Mouse (Mus musculus) heart, embryonic 15.5 days (tissue): ENCODE measurements around the gene Abhd17a. TPM values are rescaled to one million over a fixed set of nuclear protein-coding genes. Genes with fewer than 3 reads are reported as not detected.

ENCODE experiments used
- ATAC-seq: fragments of 200-750 bp; cut with Nextera tagmentation; replicated peaks from 2 replicates; pipeline ENCODE4 v1.8.0; 2017; ENCODE audit warnings: low read depth, moderate TSS enrichment; ENCODE audit not compliant: insufficient number of reproducible peaks, insufficient read depth, low FRiP score
- H3K27ac ChIP-seq: fragments of 300-500 bp; sonication (generic); 2 replicates; pipeline ENCODE4 v1.5.1; 2015; ENCODE audit warnings: mild to moderate bottlenecking, inconsistent platforms
- H3K27me3 ChIP-seq: fragments of 300-500 bp; sonication (generic); 2 replicates; pipeline ENCODE4 v1.6.1; 2015; ENCODE audit warnings: inconsistent platforms
- H3K36me3 ChIP-seq: fragments of 300-500 bp; sonication (generic); 2 replicates; pipeline ENCODE4 v1.6.1; 2015; ENCODE audit warnings: mild to moderate bottlenecking, inconsistent platforms
- H3K4me1 ChIP-seq: fragments of 300-500 bp; sonication (generic); replicated peaks from 2 replicates; pipeline ENCODE4 v1.6.1; 2015; ENCODE audit warnings: inconsistent platforms
- H3K4me2 ChIP-seq: fragments of 300-500 bp; sonication (generic); 2 replicates; pipeline ENCODE4 v1.6.1; 2015; ENCODE audit warnings: inconsistent platforms, mild to moderate bottlenecking, moderate library complexity
- H3K4me3 ChIP-seq: fragments of 300-500 bp; sonication (generic); 2 replicates; pipeline ENCODE4 v1.5.1; 2015; ENCODE audit warnings: mild to moderate bottlenecking, inconsistent platforms
- H3K9ac ChIP-seq: fragments of 300-500 bp; sonication (generic); 2 replicates; pipeline ENCODE4 v1.6.1; 2015; ENCODE audit warnings: mild to moderate bottlenecking, inconsistent platforms
- H3K9me3 ChIP-seq: fragments of 300-500 bp; sonication (generic); replicated peaks from 2 replicates; pipeline ENCODE4 v1.6.1; 2016; ENCODE audit warnings: inconsistent platforms
- WGBS: fragments of 180-500 bp; shearing (Covaris S2); methylation state at CpG from one replicate; pipeline ENCODE4 v1.1.7; 2015; ENCODE audit warnings: mixed read lengths; 5-methylcytosine and 5-hydroxymethylcytosine counted together
- polyA plus RNA-seq: library from polyadenylated mRNA; unstranded; fragments of >200 nt; fragmentation: Nextera tagmentation; extraction: Ambion mirVana; gene quantifications from 2 replicates; pipeline ENCODE4 v1.2.1, GENCODE M21; 2015

Gene Abhd17a
- polyA plus RNA-seq, 1 experiment from 2014 or later, result 84.2 TPM

DNA sequence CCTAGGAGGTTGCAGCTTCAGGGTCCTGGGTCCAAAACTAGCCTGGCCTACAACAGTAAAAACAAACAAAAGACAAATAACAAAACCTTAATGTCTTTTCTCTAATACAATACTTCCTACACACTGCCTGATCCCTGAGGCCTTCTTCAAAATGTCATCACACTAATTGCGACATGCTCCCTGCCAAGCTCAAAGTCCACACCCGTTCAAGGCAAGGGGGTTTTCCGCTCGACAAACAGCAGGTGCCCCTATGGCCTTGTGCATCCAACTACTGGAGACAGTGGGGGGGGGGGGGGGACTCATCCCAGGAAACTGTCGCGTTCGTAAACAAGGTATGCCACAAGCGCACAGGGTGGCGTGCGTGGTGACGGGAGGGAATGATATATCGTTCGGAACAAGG, 29.5 kb downstream of the Abhd17a start:
- H3K4me1 ChIP-seq, result peaks cover 46% of the 10 kb centered on the region
- H3K4me2 ChIP-seq, result peak overlapping the region; percentile 91
- WGBS, result under 1% methylated on average over 13 of the region's 13 CpGs
- H3K27ac ChIP-seq, result 0 out of 2 replicates have a peak overlapping the region, but pooled peaks have one; percentile 90
- no peaks in the 10 kb centered on the region for H3K9me3 ChIP-seq
- no peak for ATAC-seq
- no peaks in the 10 kb centered on the region for H3K36me3 ChIP-seq
- peak overlapping the region; percentile 84 for H3K4me3 ChIP-seq
- no peaks in the 10 kb centered on the region for H3K27me3 ChIP-seq
- peak overlapping the region; percentile 99 for H3K9ac ChIP-seq

DNA sequence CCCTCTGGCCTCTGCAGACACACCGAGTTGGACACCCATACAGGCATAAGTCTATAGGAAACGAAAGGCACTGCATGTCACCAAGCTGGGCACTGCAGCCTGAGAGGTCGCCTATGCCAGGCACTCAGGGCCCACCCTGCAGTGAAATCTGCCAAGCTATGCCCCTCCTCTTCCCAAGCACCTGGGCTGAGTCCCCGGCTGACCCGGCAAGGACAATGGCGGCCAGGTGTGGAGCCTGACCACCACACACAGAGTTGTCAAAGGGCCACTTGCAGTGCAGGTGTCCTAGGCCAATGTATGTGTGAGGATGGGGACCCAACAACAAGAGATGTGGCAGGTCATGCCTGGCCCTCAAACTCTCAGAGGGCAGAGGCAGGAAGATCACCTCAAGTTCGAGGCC, 30.7 kb downstream of the Abhd17a start:
- Histone ChIP-seq H3K9me3 (no peaks in the 10 kb centered on the region), H3K27me3 (no peaks in the 10 kb centered on the region), H3K36me3 (no peaks in the 10 kb centered on the region), H3K9ac (no peak overlapping the region), H3K4me2 (no peak overlapping the region), H3K4me3 (no peak overlapping the region), H3K4me1 (peaks cover 50% of the 10 kb centered on the region), H3K27ac (no peak overlapping the region)
- 88% methylated on average over 7 of the region's 7 CpGs for WGBS
- no peak for ATAC-seq

DNA sequence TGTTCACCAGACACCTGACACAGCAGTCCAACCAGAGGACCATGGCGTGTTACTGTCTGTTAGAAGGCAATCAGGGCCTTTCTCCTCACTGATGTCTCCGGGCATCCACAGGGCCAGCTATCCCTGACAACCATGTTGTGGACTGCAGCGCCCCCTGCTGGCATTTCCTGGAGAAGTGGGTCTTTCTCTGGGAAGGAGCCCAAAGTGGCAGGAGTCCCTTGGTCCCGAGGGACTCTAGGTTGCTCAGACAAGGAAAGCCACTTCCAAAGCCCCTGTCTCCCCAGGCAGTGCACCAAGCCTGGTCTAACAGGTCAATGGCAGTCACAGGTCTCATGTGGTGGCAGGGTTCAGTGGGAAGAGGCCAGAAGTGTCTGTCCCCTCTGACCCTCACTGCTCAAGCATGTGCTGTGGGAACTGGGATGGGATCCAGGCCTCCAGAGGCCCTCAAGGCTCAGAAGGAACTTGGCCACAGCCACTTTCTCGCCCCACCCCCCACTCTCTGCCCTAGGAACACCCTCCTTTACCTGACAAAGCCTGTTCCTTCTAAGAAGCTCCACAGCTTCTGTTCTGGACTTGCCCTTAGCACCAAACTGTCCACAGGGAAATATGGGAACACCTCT, 32.7 kb downstream of the Abhd17a start:
- Histone ChIP-seq H3K4me1 (peaks cover 63% of the 10 kb centered on the region), H3K27ac (0 out of 2 replicates have a peak overlapping the region, but pooled peaks have one; percentile 31), H3K4me3 (no peak overlapping the region), H3K9ac (peak overlapping the region; percentile 11; the same call in 1 of the 2 replicates), H3K9me3 (no peaks in the 10 kb centered on the region), H3K4me2 (no peak overlapping the region), H3K36me3 (no peaks in the 10 kb centered on the region), H3K27me3 (no peaks in the 10 kb centered on the region)
- ATAC-seq, result no peak
- WGBS, result 34% methylated on average over 5 of the region's 5 CpGs

DNA sequence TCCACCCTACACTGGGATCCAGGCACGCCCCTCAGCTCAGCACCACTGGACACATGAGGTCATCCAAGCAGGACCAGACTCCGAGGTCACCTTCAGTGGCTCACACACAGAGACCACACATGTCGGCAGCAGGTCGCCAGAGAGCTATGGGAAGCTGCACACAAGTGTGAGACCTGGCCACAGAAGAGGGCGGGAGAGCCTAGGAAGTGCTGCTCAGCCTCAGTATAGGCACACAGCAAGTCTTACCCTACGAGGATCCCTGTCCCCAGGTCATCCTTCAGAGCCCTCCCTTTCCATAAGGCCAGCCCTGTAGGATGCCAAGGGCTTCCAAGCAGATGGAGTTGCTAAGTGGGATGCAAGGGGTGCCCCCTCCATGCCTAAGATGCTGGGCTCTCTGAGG, 36.1 kb downstream of the Abhd17a start:
- Histone ChIP-seq H3K36me3 (peaks cover 11% of the 10 kb centered on the region), H3K9ac (0 out of 2 replicates have a peak overlapping the region, but pooled peaks have one; percentile 17), H3K27me3 (no peaks in the 10 kb centered on the region), H3K4me3 (no peak overlapping the region), H3K4me1 (peaks cover 39% of the 10 kb centered on the region), H3K27ac (no peak overlapping the region), H3K9me3 (no peaks in the 10 kb centered on the region), H3K4me2 (no peak overlapping the region)
- ATAC-seq, result no peak
- 60% methylated on average over 6 of the region's 6 CpGs for WGBS

DNA sequence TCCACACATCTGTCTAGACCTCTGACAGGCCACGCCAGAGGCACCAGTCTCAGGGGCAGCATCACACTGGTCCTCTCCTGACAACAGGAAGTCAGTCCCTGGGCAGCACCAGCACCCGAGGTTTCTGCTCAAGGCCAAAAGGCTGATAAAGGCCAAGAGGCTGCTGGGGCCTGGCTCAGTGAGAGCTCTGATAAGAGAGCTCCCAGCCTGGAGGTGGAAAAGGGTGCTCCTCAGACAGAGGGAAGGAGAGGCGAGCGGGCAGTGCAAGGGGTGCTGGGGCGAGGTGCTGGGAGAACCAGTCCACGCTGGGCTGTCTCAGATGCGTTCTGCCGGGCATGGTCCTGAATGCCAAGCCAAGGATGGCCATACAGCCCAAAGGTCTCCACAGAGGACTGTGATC, 36.6 kb downstream of the Abhd17a start:
- Histone ChIP-seq H3K27ac (no peak overlapping the region; the same call in 1 of the 2 replicates), H3K9me3 (no peaks in the 10 kb centered on the region), H3K36me3 (peaks cover 13% of the 10 kb centered on the region), H3K27me3 (no peaks in the 10 kb centered on the region), H3K4me1 (peaks cover 39% of the 10 kb centered on the region), H3K9ac (no peak overlapping the region), H3K4me2 (no peak overlapping the region), H3K4me3 (no peak overlapping the region)
- ATAC-seq, result no peak
- 49% methylated on average over 8 of the region's 8 CpGs for WGBS

DNA sequence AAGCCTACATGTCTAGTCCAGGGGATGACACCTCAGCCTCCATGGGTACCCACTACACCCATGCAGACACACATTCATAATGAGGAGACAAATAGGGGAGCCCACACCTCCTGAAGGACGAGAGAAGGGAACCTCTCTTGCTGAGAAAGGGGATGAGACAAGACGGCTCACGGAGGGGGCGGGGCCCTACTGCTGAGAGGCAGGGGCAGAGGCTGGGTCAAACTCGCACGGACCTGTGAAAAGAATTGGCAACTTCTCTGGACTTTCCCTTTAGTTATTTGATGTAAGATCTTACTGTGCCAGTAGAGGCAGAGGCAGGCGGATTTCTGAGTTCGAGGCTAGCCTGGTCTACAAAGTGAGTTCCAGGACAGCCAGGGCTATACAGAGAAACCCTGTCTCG, 37.8 kb downstream of the Abhd17a start:
- H3K4me2 ChIP-seq, result no peak overlapping the region
- H3K9ac ChIP-seq, result no peak overlapping the region
- 65% methylated on average over 9 of the region's 9 CpGs for WGBS
- no peak for ATAC-seq
- H3K4me3 ChIP-seq, result no peak overlapping the region
- no peaks in the 10 kb centered on the region for H3K9me3 ChIP-seq
- H3K4me1 ChIP-seq, result peaks cover 30% of the 10 kb centered on the region
- peaks cover 24% of the 10 kb centered on the region for H3K36me3 ChIP-seq
- no peaks in the 10 kb centered on the region for H3K27me3 ChIP-seq
- H3K27ac ChIP-seq, result no peak overlapping the region

DNA sequence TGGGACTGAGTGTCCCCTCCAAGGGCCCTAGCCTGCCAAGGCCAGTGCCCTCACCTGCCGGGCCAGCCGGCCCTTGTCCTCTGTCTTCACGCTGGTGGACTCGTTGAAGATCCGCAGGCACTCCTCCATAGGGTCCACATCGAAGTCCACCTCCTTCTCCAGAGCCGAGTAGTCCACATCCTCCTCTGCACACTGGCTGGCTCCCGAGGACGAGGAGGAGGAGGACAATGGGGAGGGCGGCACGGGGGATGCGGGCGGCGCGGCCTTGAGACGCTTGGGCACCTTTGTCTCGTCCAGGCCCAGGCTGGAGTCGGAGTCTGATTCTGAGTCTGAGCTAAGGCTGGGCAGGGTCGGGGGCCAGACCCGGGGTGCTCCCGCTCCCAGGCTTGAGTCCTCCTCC, 40.9 kb downstream of the Abhd17a start:
- peaks cover 52% of the 10 kb centered on the region for H3K36me3 ChIP-seq
- no peak overlapping the region for H3K4me3 ChIP-seq

DNA sequence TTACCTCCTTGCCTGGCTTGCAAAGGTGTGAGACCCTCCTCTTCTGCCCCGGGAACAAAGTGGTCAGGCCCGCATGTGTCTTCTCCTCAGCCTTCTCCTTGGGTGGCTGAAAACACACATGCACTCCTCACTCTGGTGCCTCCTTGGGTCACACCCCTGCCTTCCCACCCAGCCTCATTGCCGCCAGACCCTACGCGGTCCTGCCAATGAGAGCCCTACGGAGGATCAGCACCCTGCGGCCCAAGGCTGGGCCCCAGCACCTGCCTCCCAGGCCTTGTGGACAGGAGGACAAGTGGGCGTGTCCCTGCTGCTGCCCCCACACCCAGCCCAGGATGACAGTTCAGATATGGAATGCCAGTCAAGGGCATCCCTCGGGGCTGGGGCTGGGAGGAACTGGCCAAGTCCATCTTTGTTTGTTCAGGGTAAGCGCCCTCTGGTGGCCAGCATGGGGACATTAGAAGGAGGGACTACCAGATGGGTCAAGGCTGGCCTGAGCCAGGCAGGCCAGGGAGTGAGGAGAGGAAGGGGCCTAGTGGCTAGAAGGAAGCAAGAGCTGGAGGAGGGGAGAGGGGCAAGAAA, 41.6 kb downstream of the Abhd17a start:
- Histone ChIP-seq H3K27ac (no peak overlapping the region), H3K4me2 (no peak overlapping the region), H3K27me3 (no peaks in the 10 kb centered on the region), H3K36me3 (peaks cover 59% of the 10 kb centered on the region), H3K9ac (no peak overlapping the region), H3K9me3 (no peaks in the 10 kb centered on the region), H3K4me1 (peaks cover 11% of the 10 kb centered on the region), H3K4me3 (no peak overlapping the region)
- 0 out of 2 replicates have a peak, but pooled peaks have one; percentile 24 for ATAC-seq
- WGBS, result 73% methylated on average over 10 of the region's 10 CpGs

More for the DNA sequence above, 40.9 kb downstream of the Abhd17a start:
- 84% methylated on average over 21 of the region's 21 CpGs for WGBS
- Histone ChIP-seq H3K9me3 (no peaks in the 10 kb centered on the region), H3K4me1 (peaks cover 19% of the 10 kb centered on the region), H3K27me3 (no peaks in the 10 kb centered on the region), H3K27ac (no peak overlapping the region), H3K4me2 (no peak overlapping the region), H3K9ac (no peak overlapping the region)
- ATAC-seq, result no peak

DNA sequence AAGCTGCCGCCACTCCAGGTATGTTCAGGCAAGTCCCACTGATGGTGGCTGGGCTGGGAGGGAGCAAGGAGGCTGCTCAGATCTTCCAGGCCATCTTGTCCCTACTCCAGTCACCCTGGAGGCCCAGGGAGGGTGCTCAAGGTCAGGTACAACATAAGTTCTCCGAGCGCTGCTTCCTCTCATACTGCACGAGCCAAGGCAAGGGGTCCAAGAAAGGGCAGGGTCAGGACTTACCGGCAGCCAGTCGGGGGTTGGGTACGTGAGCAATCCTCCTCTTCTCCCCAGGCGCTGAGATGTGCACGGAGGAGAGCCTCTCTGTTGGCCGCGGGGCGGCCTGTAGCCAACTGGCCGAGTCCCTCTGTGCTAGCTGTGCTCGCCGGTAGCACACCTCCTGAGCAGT, 42.6 kb downstream of the Abhd17a start:
- no peak overlapping the region for H3K4me2 ChIP-seq
- peaks cover 69% of the 10 kb centered on the region for H3K36me3 ChIP-seq
- 86% methylated on average over 15 of the region's 15 CpGs for WGBS
- no peak overlapping the region for H3K4me3 ChIP-seq
- H3K4me1 ChIP-seq, result peaks cover 6% of the 10 kb centered on the region
- no peak overlapping the region for H3K27ac ChIP-seq
- H3K9me3 ChIP-seq, result no peaks in the 10 kb centered on the region
- no peaks in the 10 kb centered on the region for H3K27me3 ChIP-seq
- no peak for ATAC-seq
- H3K9ac ChIP-seq, result no peak overlapping the region

DNA sequence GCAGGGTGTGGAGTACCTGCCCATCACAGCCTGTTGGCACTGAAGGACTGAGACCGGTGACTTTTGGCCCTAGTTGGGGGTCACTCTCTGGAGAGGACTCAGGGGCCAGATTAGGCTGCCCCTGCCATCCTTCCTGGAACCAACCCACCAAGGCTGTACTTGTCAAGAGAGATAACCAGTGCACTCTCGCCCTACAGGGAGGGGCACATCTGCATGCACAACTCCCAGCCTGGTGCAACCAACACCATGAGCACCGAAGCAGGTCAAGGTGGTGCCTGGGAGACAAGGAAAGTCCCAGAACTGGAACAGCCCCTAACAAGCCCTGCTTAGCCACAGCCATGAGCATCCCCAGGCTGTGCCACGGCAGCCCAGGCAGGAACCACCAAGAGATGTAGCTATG, 43.2 kb downstream of the Abhd17a start:
- WGBS, result 87% methylated on average over 4 of the region's 4 CpGs
- peaks cover 6% of the 10 kb centered on the region for H3K4me1 ChIP-seq
- no peak overlapping the region for H3K4me3 ChIP-seq
- H3K27ac ChIP-seq, result no peak overlapping the region
- no peak overlapping the region for H3K9ac ChIP-seq
- no peak overlapping the region for H3K4me2 ChIP-seq
- H3K9me3 ChIP-seq, result no peaks in the 10 kb centered on the region
- peaks cover 75% of the 10 kb centered on the region for H3K36me3 ChIP-seq
- no peak for ATAC-seq
- H3K27me3 ChIP-seq, result no peaks in the 10 kb centered on the region

DNA sequence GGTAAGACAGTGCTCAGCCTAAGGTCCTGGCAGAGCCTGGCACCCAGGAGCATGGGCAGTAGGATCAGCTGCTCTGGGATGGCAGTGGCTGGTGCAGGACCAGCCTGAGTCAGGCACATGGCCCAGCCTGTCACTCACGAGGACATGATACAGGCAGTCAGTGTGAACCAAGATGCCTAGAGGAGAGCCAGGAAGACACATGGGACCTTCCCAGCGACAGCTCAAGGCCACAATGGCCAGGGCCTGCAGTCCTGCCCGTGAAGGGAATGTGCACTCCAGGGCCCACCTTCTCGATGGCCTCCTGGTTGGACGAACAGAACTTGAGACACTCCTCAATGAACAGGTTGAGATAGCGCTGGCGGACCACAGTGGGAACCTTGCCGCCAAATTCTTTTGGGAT, 44.6 kb downstream of the Abhd17a start:
- WGBS, result 84% methylated on average over 8 of the region's 8 CpGs
- H3K9me3 ChIP-seq, result no peaks in the 10 kb centered on the region
- H3K27me3 ChIP-seq, result no peaks in the 10 kb centered on the region
- no peak overlapping the region for H3K27ac ChIP-seq
- H3K4me2 ChIP-seq, result no peak overlapping the region
- ATAC-seq, result no peak
- no peak overlapping the region for H3K9ac ChIP-seq
- no peak overlapping the region for H3K4me3 ChIP-seq
- H3K36me3 ChIP-seq, result peaks cover 77% of the 10 kb centered on the region
- peaks cover 6% of the 10 kb centered on the region for H3K4me1 ChIP-seq

DNA sequence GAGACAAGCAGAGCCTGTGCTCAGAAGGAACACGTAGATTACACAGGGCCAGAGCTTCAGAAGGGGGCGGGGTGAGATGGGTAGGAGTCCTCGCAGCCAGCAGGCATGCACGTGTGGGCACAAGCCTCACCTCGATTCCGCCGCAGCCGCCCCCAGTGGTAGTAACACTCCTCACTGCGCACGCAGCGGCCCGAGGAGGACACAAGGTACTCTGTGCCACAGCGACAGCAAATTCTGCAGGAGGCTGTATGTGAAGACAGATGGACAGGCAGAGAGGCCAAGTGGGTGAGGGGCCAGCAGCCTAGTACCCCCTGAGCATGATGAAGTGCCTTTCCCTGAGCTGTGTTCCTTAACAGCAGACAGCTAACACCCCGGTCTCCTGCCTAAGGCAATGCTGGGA, 46.3 kb downstream of the Abhd17a start:
- no peak for ATAC-seq
- H3K9ac ChIP-seq, result no peak overlapping the region
- WGBS, result 93% methylated on average over 14 of the region's 14 CpGs
- no peak overlapping the region for H3K4me3 ChIP-seq
- H3K27ac ChIP-seq, result no peak overlapping the region
- peaks cover 13% of the 10 kb centered on the region for H3K4me1 ChIP-seq
- H3K27me3 ChIP-seq, result peaks cover under 1% of the 10 kb centered on the region; the same call in 1 of the 2 replicates
- H3K36me3 ChIP-seq, result peaks cover 66% of the 10 kb centered on the region
- no peak overlapping the region for H3K4me2 ChIP-seq
- no peaks in the 10 kb centered on the region for H3K9me3 ChIP-seq
